Mouse (Mus musculus) neural tube, embryonic 12.5 days (tissue): Measurements from ENCODE around the gene Ces1e. TPM values are rescaled to one million over a fixed set of nuclear protein-coding genes. Genes with fewer than 3 reads are reported as not detected.

Experiments
- ATAC-seq: fragments of 200-750 bp; cut with Nextera tagmentation; 2 replicates; pipeline ENCODE4 v1.8.0; 2017; ENCODE audit warnings: low read depth, mild to moderate bottlenecking, moderate TSS enrichment, moderate library complexity; ENCODE audit not compliant: low FRiP score
- H3K27ac ChIP-seq: fragments of 300-500 bp; sonication (generic); 2 replicates; pipeline ENCODE4 v1.5.1; 2016
- H3K27me3 ChIP-seq: fragments of 300-500 bp; sonication (generic); replicated peaks from 2 replicates; pipeline ENCODE4 v1.6.1; 2016; ENCODE audit warnings: mild to moderate bottlenecking
- H3K36me3 ChIP-seq: fragments of 300-500 bp; sonication (generic); 2 replicates; pipeline ENCODE4 v1.6.1; 2016; ENCODE audit warnings: mild to moderate bottlenecking
- H3K4me1 ChIP-seq: fragments of 300-500 bp; sonication (generic); 2 replicates; pipeline ENCODE4 v1.6.1; 2016
- H3K4me2 ChIP-seq: fragments of 300-500 bp; sonication (generic); replicated peaks from 2 replicates; pipeline ENCODE4 v1.6.1; 2016; ENCODE audit warnings: mild to moderate bottlenecking
- H3K4me3 ChIP-seq: fragments of 300-500 bp; sonication (generic); 2 replicates; pipeline ENCODE4 v1.5.1; 2016
- H3K9ac ChIP-seq: fragments of 300-500 bp; sonication (generic); 2 replicates; pipeline ENCODE4 v1.6.1; 2016; ENCODE audit warnings: mild to moderate bottlenecking
- H3K9me3 ChIP-seq: fragments of 300-500 bp; sonication (generic); 2 replicates; pipeline ENCODE4 v1.6.1; 2016; ENCODE audit warnings: mild to moderate bottlenecking
- WGBS: fragments of 180-500 bp; shearing (Covaris S2); methylation state at CpG from one replicate; pipeline ENCODE4 v1.1.7; 2016; 5-methylcytosine and 5-hydroxymethylcytosine counted together
- polyA plus RNA-seq: library from polyadenylated mRNA; unstranded; fragments of >200 nt; fragmentation: Nextera tagmentation; extraction: Ambion mirVana; gene quantifications from 2 replicates; pipeline ENCODE4 v1.2.1, GENCODE M21; 2016

Ces1e gene
- polyA plus RNA-seq, 1 experiment from 2014 or later = not detected

DNA sequence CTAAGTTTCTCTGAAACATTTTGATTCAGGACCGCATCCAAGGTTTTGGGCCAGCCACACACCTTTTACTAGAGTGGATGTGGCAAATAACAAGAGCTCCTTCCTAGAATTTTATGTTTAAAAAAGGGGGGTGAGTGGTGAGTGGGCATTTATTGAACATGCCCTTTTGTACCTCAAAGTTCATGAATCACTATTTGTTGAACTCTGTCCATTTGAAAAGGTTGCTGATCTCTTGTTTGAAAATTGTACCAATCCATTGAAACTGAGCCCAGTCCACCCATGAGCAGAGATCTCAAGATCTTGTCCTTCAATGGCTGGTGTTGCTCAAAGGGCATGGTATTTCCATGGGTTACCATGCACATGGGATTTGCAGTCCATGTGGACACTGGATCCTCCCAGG, 66.1 kb downstream of the Ces1e start:
- Histone ChIP-seq H3K4me2 (no peak overlapping the region), H3K27ac (no peak overlapping the region), H3K36me3 (no peaks in the 10 kb centered on the region), H3K4me3 (no peak overlapping the region), H3K9ac (no peak overlapping the region), H3K27me3 (no peaks in the 10 kb centered on the region), H3K9me3 (no peaks in the 10 kb centered on the region), H3K4me1 (no peaks in the 10 kb centered on the region)
- 84% methylated on average over 1 of the region's 1 CpGs for WGBS
- no peak for ATAC-seq

DNA sequence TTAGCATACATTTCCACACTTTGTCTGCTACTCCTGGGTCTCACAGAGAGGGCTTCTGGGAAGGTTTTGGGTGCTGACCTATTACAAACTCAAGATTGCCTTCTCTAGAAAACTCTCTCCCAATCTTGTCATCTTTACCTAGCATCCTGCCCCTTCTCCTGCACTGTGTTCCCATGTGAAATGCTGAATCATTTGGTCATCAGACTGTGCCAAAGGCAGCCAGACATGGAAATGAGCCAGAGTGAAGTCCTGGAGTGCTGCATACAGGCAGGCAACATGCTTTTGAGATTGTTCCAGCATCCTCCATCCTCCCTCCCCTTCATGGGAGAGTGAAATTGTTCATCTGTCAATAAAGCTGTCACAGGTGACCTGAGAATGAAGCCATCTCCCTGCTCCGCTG, 78.0 kb downstream of the Ces1e start:
- Histone ChIP-seq H3K27me3 (no peaks in the 10 kb centered on the region), H3K4me3 (no peak overlapping the region), H3K4me1 (no peaks in the 10 kb centered on the region), H3K36me3 (no peaks in the 10 kb centered on the region), H3K27ac (no peak overlapping the region), H3K4me2 (no peak overlapping the region), H3K9me3 (no peaks in the 10 kb centered on the region), H3K9ac (no peak overlapping the region)
- no peak for ATAC-seq
- WGBS = 94% methylated on average over 1 of the region's 1 CpGs

Other genes with a start within 250 kb of the Ces1e start
- not detected in 2 replicates for gene Ces1a, start 181.4 kb downstream of the Ces1e start, polyA plus RNA-seq
- not detected in 2 replicates for gene Ces1b, start 149.6 kb downstream of the Ces1e start, polyA plus RNA-seq
- not detected in 2 replicates for gene Ces1c, start 98.3 kb downstream of the Ces1e start, polyA plus RNA-seq
- 0.13 TPM in 1 of 2 replicates, not detected in the other for gene Ces1d, start 31.8 kb downstream of the Ces1e start, polyA plus RNA-seq
- gene Ces1f, start 50.1 kb upstream of the Ces1e start, polyA plus RNA-seq = not detected in 2 replicates
- not detected in 2 replicates for gene Ces1g, start 107.7 kb upstream of the Ces1e start, polyA plus RNA-seq
- not detected in 2 replicates for gene Ces1h, start 150.1 kb upstream of the Ces1e start, polyA plus RNA-seq